Mouse (Mus musculus) adrenal gland, postnatal 36 days (tissue): Measurements from ENCODE around the gene Atp13a2. TPM values are rescaled to one million over a fixed set of nuclear protein-coding genes. Genes with fewer than 3 reads are reported as not detected.

Experiments used
- DNase-seq, 2 experiments: peaks; one replicate each; pipeline ENCODE4 v3.0.0; 2021; ENCODE audit warnings: mixed read lengths in 1 of 2
- total RNA-seq, 2 experiments: library from RNA; stranded (reverse); gene quantifications; 2 replicates each; pipeline ENCODE4 v1.2.3; 2021

The Atp13a2 gene
- total RNA-seq, 2 experiments from 2014 or later, result 33.3 to 34.2 TPM

DNA sequence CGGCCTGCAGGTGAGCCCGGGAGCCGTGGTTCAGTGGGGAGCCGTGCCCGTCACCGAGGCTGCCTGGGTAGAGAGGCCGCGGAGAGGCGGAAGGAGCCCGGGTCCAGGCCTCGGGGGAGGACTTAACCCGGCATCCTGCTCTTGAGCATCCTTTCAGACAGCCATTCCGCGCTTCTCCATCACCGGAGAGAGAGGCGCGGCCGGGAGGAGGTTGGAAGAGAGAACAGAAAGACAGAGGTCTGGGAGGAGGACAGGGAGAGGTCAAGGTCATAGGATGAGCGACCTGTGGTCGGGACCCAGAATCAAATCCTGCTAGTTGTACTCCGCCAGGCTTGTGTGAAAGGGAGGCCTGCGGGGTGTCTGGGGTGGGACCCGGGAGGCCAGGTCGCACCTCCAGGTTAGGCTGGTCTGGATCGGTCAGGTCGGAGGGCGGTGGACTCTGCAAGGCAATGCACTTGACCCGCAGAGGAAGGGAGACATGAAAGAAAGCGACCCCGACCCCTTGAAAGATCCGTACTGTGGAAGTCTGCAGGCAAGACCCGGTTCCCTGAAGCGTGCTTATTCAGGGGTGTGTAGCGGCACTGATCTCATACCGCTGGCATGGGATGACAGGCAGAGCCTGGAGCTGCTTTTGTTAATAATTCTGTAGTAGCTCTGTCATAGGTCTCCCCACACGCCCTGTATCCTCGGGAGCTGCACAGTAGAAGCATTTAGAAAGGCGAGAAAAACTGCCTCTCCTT is 25.0 kb upstream of the Atp13a2 start:
- DNase-seq, result no peak

DNA sequence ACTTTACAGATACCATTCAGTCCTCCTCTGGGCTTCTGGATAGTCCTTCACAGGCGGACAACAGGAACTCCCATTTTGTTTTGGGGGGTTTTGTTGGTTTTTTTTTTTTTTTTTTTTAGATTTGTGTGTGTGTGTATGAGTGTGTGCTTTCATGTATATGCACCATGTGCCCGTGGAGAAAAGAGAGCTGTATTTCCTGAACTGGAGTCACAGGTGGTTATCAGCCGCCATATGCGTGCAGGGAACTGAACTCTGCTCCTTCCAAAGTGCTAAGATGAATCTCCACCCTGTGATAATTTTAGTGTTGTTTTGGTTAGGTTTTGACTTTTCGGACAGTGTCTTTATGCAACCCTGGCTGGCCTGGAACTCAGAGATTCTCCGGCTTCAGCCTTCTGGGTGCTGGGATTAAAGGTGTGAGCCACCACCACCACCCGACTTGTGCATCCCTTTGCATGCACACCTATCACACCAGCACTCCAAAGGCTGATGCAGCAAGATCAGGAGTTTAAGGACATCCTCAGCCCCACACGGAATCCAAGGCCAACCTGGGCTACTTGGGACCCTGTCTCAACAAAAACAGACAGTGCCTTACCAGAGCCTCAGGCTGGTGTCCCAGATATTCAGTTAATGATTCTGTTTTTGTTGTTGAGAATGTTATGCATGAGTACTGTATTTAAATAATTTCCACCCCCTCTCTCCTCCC is 24.3 kb upstream of the Atp13a2 start:
- DNase-seq, result no peak

DNA sequence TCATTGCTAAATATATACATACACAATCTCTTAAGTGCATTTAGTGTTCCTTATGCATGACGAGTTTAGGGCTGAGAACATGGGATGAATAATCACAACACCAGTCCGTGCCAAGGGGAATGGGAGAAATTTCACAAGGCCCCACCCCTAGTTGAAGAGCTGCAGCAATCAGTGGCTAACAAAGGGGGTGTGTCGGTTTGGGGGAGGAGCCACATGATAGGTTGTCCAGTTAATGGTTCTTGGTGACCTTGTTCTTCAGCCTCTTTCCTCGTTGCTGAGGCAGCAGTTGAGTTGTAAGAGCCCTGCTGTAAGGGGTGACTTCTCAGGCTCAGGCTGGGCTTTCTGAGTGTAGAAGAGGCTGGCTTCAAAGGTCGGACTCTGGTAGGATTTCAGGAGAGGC is 23.7 kb upstream of the Atp13a2 start:
- DNase-seq, result peak; percentile 88 to 90

DNA sequence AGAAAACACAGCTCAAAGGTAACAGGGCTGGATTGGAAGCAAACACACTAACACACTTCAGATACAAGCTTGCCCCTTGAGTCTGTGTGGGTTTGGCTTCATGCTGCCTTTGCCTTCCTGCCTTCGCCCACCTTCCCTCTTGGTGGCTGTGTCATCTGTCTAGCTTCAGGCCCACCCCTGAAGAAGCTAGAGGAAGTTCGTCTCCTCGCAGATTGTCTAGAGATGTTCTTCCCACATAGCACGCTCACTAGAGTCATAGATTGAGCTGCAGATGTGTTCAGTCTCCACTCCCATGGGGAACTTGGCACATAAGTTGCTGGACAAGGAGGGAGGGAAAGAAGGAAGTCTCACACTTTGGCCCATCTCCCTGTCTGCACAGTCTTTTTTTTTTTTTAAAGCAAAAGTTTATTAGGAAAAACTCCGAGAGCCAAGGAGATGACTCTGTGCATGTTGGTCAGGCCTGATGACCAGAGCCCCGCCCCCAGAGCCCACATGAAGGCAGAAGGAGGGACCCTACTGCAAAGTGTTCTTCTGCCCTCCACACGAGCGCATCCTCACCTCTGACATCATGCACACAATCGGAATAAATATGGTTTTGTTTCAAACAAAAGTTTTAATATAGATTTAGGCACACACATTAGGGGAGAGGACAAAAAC is 22.6 kb upstream of the Atp13a2 start:
- DNase-seq, result no peak

DNA sequence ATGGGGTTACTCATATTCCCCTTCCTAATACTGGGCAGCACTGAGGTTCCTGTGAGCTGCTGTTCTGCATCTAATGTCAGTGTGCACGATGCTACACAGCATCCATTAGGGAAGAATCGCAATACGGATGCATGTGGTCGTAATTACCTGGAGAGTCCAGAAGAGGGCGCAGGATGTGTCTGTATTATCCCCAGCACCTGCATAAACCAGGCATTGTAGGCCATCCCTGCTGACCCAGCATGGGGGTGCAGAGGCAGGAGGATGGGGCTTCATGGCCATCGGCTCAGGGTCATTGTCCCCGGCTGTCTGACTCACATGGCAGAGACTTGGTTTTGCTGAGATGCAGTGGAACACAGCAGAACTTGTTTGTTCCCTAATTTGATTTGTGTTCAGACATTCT is 22.1 kb upstream of the Atp13a2 start:
- DNase-seq, result peak; percentile 89 to 90

DNA sequence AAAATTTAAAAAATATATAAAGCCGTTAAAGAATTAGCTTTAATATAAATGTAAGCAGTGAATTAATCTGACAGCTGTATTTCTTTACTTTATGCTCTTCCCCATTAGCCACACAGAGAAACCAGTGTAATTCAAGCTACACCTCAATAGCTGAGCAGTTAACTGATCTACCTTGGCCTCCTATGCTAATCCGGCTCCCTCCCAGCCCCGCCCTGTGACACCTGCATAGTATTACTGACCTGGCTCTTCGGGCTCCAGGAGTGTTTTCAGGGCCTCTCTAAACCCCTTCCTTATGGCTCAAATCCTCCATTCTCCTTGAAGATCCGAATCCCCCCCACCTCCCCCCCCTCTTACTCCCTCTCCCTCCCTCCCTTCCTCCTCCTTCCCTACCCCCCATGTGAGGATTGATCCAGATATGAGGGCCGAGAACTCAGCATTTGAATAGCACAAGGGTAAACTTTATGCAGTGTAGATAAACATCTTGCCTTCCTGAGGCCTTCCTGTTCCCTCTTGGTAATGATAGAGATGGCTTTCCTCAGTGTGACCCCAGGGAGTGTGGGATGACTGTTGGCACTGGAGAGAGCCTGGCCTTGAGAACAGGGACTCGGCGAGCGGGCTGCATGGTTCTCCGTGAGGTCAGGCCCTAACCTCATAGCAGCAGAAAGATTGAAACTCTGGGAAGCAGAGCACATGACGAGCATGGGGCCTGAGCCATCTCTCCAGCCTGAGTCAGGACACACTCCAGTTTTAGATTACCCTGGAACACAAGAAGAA is 19.1 kb upstream of the Atp13a2 start:
- peak; percentile 59 to 64 for DNase-seq

DNA sequence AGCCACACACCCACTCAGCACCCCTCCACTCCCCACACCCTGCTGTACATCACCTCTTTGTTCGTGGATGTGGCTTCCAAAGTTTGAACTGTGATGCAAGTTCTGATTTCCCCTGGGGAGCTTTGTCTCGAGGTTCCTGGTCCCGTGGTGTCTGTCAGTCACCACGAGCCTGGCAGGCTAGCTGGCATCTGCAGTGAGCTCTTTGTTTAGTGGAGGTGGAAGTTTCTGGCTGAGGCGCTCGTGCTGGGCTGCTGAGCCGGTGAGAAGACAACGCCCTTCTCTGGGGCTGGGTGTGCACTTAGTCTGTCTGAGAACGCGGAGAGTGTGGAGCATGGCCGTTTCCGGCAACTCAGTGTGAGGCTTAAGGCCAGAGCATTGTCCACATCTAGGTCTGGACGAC is 15.0 kb upstream of the Atp13a2 start:
- DNase-seq, result no peak

DNA sequence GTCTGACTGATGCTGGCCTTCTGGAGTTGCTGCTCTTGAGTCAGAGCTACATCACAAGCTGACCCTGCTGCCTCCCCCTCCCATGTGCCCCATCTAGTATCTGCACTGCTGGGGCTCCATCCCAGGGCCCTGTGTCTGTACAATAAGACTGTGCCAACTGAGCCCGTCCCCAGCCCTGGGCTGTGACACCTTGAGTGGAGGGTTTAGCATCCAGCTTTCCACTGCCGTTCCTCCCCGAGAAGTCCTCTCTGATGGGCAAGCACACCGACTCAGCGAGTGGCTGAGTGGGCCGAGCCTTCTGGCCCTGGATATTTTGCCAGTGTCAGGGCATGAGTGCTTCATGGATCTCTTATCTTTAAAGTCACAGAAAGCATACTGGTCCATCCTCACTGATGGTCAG is 12.3 kb upstream of the Atp13a2 start:
- no peak for DNase-seq

DNA sequence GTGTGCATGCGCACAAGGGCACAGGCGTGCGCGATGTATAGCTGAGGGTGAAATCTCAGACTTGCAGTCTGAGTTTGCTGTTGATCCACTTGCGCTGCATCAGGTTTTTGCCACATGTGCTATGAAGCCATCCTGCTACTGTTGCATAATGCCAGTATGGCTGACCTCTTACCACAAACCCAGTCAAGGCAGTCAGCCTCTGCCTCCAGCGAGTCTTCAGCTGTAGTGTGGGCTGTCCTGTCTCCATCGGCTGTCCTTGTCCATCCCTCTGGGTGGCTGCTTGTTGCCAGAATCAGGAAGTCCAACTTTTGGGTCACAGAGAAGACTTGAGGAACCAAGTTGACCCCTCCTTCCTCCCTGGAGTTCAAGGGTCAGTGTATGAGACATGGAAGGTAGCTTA is 11.3 kb upstream of the Atp13a2 start:
- no peak for DNase-seq

DNA sequence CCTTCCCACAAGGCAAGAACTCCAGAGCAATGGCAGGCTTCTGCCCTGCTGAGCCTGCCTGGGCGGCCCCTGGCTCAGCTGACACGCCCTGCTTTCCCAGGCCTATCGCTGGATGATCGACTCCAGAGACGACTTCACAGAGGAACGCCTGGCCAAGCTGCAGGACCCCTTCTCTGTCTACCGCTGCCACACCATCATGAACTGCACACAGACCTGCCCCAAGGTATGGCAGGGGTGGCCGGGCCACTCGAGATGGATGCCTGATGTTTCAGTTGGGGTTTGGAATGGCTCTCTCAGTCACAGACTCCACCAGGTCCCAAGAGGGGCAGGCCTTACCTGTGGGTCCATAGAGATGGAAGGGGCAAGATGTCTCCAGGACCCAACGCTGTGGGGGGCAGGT is 9.4 kb upstream of the Atp13a2 start:
- DNase-seq, result no peak

DNA sequence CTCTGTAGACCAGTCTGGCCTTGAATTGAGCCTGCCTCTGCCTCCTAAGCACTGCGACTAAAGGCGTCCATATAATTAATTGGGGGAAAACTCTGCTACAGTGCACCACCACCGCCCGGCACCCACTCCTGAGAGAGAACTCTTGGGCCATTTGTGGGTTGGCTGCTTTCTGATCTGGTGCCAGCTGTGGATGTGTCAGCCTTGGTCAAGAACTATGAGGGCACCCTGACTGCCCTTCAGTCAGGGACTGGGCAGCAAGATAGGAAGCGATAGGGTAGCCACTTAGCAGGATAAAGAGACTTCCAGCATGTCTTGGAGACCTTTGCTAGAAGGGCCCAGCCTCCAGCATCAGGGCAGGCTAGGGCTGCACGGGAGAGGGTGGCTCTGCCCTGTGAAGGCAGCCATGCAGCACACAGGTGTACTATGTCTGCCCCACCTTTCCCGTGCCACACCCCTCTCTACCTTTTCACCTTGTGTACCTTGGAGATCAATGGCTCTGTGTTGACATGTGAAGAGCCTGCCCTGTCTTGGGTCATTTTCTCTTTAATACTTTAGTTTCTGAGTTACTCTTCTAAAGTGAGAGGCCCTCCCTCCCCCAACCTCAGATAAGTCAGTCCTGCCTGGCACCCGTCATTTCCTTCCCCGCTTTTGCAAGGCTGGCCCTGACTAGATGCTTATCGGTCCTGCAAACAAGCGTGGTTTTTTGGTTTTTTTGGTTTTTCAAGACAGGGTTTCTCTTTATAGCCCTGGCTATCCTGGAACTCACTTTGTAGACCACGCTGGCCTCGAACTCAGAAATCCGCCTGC is 8.6 kb upstream of the Atp13a2 start:
- peak; percentile 83 to 87 for DNase-seq

DNA sequence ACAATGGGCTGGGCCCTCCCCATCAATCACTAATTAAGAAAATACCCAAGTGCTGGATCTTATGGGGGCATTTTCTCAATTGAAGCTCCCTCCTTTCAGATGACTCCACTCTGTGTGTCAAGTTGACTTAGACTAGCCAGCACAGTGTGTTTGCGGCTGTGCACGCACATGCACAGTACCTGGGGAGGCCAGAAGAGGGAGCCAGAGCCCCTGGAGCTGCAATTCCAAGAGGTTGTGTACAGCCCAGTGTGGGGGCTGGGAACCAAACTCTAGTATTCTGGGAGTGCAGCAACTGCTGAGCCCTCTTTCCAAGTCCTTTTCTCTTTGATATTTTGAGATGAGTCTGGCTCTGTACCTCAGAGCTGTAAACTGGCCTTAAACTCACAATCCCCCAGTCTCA is 5.1 kb upstream of the Atp13a2 start:
- no peak for DNase-seq

DNA sequence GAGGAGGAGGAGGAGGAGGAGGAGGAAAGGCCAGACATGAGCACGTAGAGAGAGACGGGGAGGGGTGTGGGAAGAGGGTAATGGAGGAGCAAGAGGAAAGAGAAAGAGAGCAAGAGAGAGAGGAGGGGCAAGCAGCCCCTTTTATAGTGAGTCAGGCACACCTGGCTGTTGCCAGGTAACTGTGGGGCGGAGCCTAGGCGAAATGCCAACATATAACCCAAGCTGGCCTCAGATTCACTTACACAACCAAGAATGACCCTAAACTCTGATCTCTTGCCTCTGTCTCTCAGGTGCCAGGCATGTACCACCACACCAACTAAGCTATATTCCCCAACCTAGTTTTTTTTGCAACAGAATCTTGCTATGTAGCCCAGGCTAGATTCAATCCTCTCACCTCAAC is 3.9 kb upstream of the Atp13a2 start:
- no peak for DNase-seq

DNA sequence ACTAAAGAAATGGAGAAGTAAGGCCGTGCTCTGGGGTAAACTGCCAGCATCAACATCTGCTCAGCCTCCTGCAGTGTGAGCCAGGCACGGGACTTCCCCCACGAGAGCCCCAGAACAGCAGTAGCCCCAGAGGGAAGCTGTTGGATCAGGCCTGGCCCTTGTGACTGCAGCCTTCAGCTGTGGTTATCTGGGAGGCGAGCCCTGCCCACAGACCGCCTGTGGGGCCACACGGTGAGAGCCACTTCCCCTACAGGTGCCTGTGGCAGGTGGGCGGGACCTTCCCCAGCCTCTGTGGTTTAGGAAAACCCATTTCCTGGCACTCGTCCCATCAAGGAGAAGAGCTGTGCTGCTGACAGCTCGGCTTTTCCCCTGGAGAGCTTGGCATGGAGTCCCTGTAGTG is 3.2 kb upstream of the Atp13a2 start:
- DNase-seq, result no peak

DNA sequence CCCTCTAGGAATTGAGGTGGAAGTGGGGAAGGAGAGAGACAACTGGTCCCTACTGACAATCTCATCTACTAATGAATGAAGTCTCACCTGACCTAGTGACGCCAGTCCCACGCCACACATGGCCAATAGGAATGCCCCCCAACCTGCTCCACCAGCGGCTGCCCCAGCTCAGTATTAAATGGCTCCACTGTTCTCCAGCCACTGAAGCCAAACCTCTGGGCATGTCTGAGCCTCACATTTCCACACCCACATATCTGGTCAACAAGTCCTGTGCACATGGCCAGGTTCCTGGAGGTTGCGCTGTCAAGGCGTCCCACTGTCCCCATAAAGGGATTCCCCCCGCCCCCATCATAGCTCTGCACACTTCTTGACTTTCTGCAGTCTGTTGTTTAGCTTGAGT is 2.1 kb upstream of the Atp13a2 start:
- DNase-seq, result no peak

DNA sequence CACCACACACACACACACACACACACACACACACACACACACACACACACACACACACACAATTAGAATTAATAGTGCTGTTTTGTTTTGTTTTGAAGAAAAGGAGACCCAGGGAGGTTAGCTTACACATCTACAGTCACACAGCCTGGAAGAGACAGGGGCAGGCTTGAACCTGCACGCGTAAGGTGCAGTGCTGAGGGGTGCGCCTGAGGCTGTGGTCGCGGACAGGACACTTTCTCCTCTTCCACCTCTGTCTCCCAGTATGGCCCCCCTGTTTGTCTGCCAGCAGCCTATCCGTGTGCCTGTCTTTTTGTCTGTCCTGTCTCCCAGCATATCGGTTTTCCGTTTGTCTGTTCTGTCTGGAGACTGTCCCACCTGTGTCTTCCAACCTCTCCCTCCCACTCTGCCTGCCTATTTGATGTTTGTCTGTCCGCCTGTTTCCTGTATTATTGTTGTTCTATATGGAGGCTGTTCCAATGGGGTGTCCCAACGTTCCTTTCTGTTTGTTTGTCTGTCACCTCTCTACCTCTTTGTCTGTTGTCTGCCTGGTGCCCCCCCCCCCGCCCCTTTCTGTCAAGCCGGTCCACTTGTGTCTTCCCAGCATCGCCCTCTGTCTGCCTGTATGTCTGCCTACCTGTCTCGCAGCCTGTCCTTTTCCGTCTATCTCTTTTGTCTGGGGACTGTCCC is 506 bp upstream of the Atp13a2 start:
- no peak for DNase-seq

DNA sequence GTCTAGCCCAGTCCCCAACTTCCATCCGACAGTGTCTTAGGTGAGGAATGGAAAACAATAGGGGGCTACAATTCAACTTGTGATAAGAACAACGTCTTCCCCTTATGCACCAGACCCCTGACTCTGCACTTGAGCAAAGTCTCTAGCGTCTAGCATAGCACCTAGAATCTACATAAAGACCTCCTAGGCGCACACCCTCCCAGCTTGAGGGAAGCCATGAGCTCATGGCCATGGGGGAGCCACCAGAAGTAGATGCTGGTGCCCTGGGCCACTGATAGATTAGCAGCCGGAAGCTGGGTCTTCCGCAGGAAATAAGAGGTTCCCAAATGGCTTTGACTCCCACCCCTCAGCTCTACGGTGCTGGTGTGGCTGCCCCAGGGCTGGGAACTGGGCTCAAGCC is 803 bp downstream of the Atp13a2 start:
- DNase-seq, result no peak

DNA sequence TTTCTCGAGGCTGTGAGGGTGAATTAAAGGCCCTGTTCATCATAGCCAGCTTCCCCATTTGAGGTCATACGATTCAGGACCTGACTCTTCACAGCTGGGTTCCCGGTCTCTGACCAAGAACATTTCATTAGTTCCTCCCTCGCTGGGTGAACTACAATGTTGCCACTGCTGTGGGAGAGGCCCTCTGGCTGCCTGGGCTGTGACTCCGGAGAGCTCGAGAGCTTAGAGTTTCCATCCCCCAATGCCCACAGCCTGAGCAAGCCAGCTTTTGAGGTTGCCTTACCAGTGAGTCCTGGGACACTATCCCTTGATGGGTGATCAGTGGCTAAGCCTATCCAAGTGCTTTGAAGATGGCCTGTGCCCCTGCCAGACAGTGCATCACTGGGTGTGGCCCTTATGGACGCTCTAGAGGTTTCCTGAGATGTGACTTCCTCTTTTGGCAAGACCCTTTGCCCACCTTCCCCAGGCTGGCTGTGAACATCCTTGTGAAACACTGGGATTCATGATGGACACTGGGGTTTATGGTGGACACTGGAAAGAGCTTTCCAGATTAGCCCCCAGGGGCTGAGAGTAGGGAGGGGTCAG is 2.1 kb downstream of the Atp13a2 start:
- DNase-seq, result no peak

DNA sequence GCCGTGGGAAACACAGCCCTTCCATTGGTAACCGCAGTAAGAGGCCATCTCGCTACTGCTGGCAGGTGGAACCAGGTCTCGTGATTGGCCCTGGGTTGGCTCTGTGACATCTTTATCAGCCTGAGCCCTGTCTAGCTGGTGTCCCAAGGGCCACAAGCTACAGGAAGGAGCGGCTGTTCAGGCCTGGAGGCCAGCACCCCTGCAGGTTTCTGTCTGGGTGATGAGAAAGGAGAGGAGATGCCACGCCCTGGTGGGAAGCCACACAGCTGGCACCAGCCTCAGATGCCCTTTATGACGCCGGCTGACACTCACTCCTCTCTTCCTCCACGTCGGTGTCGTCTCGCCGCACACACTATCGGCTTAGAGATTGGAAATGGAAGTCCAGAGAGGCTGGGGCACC is 2.8 kb downstream of the Atp13a2 start:
- no peak for DNase-seq

DNA sequence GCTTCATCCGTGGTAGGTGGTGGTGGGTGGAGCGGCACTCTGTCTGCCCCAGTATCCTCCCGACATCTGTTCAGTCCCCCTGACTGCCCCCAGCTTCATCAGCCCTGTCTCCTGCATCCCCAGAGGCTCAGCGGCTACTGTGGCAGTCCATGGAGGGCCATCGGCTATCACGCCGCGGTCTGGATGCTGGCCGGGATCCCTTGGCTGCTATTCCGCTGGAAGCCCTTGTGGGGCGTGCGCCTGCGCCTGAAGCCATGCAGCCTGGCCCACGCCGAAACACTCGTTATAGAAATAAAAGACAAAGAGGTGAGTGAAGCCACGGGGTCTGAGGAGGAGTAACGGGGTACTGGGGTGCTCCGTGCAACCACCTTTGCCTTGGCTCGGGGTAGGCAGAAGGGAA is 5.5 kb downstream of the Atp13a2 start:
- no peak for DNase-seq

DNA sequence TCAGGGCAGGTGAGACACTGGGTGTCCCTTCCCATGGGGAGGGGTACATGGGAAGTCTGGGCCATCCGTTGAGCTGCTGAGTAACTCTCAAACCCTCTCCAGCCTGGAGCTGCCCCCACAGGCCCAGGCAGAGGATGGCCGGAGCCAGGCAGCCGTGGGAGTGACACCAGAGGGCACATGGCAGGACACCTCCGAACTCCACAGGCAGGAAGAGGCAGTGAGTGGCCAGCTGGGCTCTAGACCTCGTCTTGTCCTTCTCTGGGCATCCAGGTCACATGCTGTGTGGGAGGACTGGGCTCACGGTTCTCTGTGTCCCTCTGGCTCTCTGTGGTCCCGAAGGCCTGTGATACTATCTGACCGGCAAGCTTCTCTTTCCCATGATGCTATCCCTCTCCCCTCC is 7.2 kb downstream of the Atp13a2 start:
- DNase-seq, result no peak
